Mouse (Mus musculus) intestine, postnatal 0 days (tissue): ENCODE measurements at regions not wholly inside any gene's neighbourhood (a gene's known extent, or its start where the extent isn't known, plus 50 kb on each side); places are given as distances from the start of the nearest gene placed in this dataset.

Experiments used
- ATAC-seq: fragments of 200-750 bp; cut with Nextera tagmentation; 2 replicates; pipeline ENCODE4 v1.8.0; 2017; ENCODE audit warnings: mild to moderate bottlenecking, moderate TSS enrichment, moderate library complexity
- H3K27ac ChIP-seq: fragments of 300-500 bp; sonication (generic); 2 replicates; pipeline ENCODE4 v1.5.1; 2014; ENCODE audit warnings: mild to moderate bottlenecking, low read depth, low read length, moderate library complexity
- H3K27me3 ChIP-seq: fragments of 300-500 bp; sonication (generic); replicated peaks from 2 replicates; pipeline ENCODE4 v1.6.1; 2014; ENCODE audit warnings: low read length, mixed read lengths; ENCODE audit not compliant: control insufficient read depth, insufficient read depth
- H3K36me3 ChIP-seq: fragments of 300-500 bp; sonication (generic); 2 replicates; pipeline ENCODE4 v1.6.1; 2014; ENCODE audit warnings: mild to moderate bottlenecking, moderate library complexity; ENCODE audit not compliant: control insufficient read depth, insufficient read depth
- H3K4me1 ChIP-seq: fragments of 300-500 bp; sonication (generic); replicated peaks from 2 replicates; pipeline ENCODE4 v1.6.1; 2014; ENCODE audit warnings: antibody characterized with exemption, low read length, mixed read lengths; ENCODE audit not compliant: control insufficient read depth, insufficient read depth
- H3K4me2 ChIP-seq: fragments of 300-500 bp; sonication (generic); replicated peaks from 2 replicates; pipeline ENCODE4 v1.6.1; 2014; ENCODE audit warnings: low read depth, mild to moderate bottlenecking, moderate library complexity
- H3K4me3 ChIP-seq: fragments of 300-500 bp; sonication (generic); 2 replicates; pipeline ENCODE4 v1.5.1; 2014; ENCODE audit warnings: low read depth, low read length
- H3K9ac ChIP-seq: fragments of 300-500 bp; sonication (generic); 2 replicates; pipeline ENCODE4 v1.6.1; 2014; ENCODE audit warnings: mild to moderate bottlenecking, low read depth, low read length
- H3K9me3 ChIP-seq: fragments of 300-500 bp; sonication (generic); 2 replicates; pipeline ENCODE4 v1.6.1; 2016; ENCODE audit warnings: mixed run types; ENCODE audit not compliant: control insufficient read depth
- CTCF ChIP-seq: sonication (generic); IDR thresholded peaks from 2 replicates; pipeline ENCODE4 v1.5.1; 2016; ENCODE audit warnings: low read depth, mild to moderate bottlenecking, control low read depth, antibody characterized with exemption, moderate library complexity
- WGBS: fragments of 180-500 bp; shearing (Covaris S2); extraction: QIAGEN DNeasy Blood & Tissue Kit; methylation state at CpG from one replicate; pipeline ENCODE4 v1.1.7; 2014; 5-methylcytosine and 5-hydroxymethylcytosine counted together

DNA sequence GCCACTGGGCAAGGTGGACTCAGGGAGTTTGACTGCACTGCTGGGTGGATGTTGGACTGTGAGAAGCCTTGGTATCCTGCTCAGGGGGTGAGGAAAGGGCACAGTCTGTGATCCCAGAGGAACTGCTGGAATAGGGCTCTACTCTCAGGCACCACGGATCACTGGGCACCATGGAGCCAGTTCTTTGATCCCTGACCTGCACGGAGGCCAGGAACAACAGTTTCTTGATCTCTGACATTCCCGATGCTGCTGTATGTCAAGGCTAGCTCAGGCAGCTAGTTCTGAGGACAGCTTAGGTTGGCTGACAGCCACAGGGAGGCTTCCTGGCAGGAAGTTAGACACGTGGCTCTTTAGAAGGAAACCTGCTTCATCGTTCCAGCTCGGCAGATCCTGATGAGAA is 289.5 kb upstream of the Slit2 start:
- Histone ChIP-seq H3K9ac (no peak overlapping the region), H3K27ac (no peak overlapping the region), H3K4me3 (no peak overlapping the region), H3K9me3 (no peaks in the 10 kb centered on the region), H3K4me1 (no peaks in the 10 kb centered on the region), H3K36me3 (no peaks in the 10 kb centered on the region), H3K27me3 (no peaks in the 10 kb centered on the region), H3K4me2 (no peak overlapping the region)
- ATAC-seq = no peak
- 68% methylated on average over 6 of the region's 6 CpGs for WGBS
- no peak for TF ChIP-seq CTCF

DNA sequence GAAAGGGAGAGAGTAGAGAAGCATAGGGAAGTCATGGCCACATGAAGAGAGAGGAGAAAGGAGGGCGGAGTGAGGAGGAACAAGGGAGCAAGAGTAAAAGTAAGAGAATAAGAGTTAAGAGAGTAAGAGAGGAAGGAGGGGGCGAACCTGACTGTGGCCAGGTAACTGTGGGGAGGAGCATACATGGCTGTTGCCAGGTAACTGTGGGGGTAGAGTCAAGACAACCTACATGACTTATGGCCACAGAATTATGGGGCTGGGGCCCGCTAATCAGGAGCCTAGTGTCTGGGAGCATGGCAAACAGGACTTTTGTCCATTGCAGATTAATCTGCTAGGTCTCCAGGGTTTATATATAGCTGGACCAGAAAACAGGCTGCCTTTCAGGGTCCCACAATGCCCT is 289.0 kb upstream of the Slit2 start:
- H3K4me3 ChIP-seq = no peak overlapping the region
- no peak for TF ChIP-seq CTCF
- no peak for ATAC-seq
- H3K36me3 ChIP-seq = no peaks in the 10 kb centered on the region
- H3K4me1 ChIP-seq = no peaks in the 10 kb centered on the region
- no peak overlapping the region for H3K4me2 ChIP-seq
- 84% methylated on average over 3 of the region's 3 CpGs for WGBS
- no peaks in the 10 kb centered on the region for H3K9me3 ChIP-seq
- H3K27ac ChIP-seq = no peak overlapping the region
- H3K9ac ChIP-seq = no peak overlapping the region
- no peaks in the 10 kb centered on the region for H3K27me3 ChIP-seq

DNA sequence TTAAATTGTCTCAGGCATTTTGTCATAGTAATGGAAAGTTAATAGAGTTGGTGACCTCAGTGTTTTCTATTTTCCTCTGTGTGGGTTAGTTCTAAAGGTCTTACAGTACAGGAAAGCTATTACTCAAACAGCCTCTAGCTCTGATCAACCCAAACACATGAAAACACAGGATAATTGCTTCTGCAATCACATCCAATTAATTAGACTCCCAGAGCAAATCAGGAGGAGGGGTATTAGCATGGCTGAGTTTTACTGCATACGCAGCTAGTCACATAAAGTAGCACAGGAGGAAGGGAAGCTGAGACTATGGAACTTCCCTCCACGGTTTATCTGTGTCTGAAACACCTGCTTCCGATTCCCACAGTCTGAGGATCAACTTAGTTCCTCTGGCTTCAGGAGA is 288.3 kb upstream of the Slit2 start:
- H3K4me2 ChIP-seq = no peak overlapping the region
- no peak overlapping the region for H3K4me3 ChIP-seq
- H3K36me3 ChIP-seq = no peaks in the 10 kb centered on the region
- no peak for ATAC-seq
- H3K27ac ChIP-seq = no peak overlapping the region
- no peaks in the 10 kb centered on the region for H3K27me3 ChIP-seq
- H3K9ac ChIP-seq = no peak overlapping the region
- H3K4me1 ChIP-seq = no peaks in the 10 kb centered on the region
- no peak for TF ChIP-seq CTCF
- H3K9me3 ChIP-seq = no peaks in the 10 kb centered on the region
- WGBS = 81% methylated on average over 3 of the region's 3 CpGs

DNA sequence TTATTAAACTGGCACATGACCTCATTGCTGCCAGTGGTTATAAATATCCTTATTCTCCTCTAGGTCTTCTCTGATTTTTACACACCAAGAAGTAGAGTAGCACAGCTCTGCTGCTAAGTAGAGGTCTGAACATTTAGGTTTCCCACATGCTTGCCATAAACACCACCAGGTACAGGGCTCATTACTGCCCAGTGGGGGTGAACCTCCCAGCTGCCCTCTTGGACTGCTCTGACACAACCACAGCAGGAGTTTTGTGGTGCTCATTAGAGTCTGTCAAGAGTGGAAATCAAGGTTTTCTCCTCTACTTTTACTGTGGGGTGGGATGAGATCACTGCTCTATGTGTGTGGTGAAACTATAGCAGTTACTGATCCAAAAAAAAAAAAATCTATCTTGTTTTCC is 271.4 kb upstream of the Slit2 start:
- Histone ChIP-seq H3K4me2 (no peak overlapping the region), H3K9me3 (no peaks in the 10 kb centered on the region), H3K36me3 (no peaks in the 10 kb centered on the region), H3K27ac (no peak overlapping the region), H3K4me1 (no peaks in the 10 kb centered on the region), H3K9ac (no peak overlapping the region), H3K4me3 (no peak overlapping the region), H3K27me3 (no peaks in the 10 kb centered on the region)
- no peak for TF ChIP-seq CTCF
- no peak for ATAC-seq

DNA sequence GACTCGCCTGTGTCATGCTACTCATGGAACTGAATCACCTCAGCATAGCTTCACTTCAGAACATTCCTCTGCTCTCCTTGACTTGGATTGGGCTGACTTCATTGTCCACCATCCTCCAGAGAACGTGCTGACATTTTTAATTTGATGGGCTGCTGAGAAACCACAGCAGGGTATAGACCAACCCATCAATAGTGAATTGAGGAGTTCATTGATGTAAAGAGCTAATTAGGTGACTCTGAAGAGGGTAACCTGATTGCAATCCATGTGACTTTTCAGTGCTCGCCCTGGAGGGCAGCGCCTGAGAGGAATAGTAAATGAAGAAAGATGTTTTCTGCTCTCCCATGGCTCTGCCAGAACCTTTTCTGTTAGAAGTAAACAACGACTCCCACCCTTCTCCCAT is 268.6 kb upstream of the Slit2 start:
- no peak for ATAC-seq
- H3K4me2 ChIP-seq = no peak overlapping the region
- no peak overlapping the region for H3K27ac ChIP-seq
- 75% methylated on average over 5 of the region's 5 CpGs for WGBS
- no peak overlapping the region for H3K9ac ChIP-seq
- H3K9me3 ChIP-seq = no peaks in the 10 kb centered on the region
- no peaks in the 10 kb centered on the region for H3K27me3 ChIP-seq
- no peak for TF ChIP-seq CTCF
- H3K4me3 ChIP-seq = no peak overlapping the region
- H3K36me3 ChIP-seq = no peaks in the 10 kb centered on the region
- H3K4me1 ChIP-seq = no peaks in the 10 kb centered on the region

DNA sequence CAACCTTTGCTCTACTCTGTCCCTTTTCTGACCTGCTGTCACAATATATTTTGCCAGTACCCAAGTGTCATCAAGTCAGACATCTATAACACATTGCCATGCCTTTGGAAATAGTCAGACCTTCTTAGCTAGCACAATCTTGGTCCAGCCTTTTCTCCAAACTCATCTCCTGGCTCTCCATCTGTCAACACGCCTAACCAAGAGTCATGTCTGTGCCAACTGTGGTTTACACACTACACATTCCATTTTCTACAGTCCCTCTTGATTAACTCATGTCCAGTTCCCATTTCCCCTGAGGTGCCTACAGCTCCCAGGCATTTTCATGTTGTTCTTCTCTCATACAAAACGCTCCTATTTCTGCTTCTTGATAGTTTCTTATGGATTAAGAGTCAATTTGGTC is 258.0 kb upstream of the Slit2 start:
- H3K9ac ChIP-seq = no peak overlapping the region
- no peak overlapping the region for H3K27ac ChIP-seq
- no peaks in the 10 kb centered on the region for H3K9me3 ChIP-seq
- no peak for ATAC-seq
- no peak overlapping the region for H3K4me2 ChIP-seq
- no peaks in the 10 kb centered on the region for H3K27me3 ChIP-seq
- no peak overlapping the region for H3K4me3 ChIP-seq
- H3K4me1 ChIP-seq = no peaks in the 10 kb centered on the region
- TF ChIP-seq CTCF = no peak
- 80% methylated on average over 2 of the region's 2 CpGs for WGBS
- H3K36me3 ChIP-seq = no peaks in the 10 kb centered on the region

DNA sequence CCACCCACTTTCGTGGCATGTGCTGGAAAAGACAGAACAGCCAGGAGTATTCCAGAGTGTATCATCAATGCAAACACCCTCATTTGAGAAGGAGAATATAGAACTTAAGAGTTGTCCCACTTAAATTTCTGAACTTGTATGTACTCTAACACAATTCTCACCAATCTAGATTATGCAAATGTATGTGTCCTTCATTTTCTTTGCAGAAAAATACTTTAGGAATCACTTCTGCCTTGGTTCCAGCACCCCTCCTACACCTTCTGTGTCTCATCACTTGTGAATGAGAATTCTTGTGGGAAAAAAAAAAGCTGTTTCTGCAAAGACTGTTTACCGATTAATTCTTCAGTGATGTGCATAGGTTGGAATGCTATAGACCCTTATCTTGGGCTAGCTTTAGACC is 240.2 kb upstream of the Slit2 start:
- no peaks in the 10 kb centered on the region for H3K9me3 ChIP-seq
- no peak overlapping the region for H3K4me3 ChIP-seq
- no peaks in the 10 kb centered on the region for H3K27me3 ChIP-seq
- no peaks in the 10 kb centered on the region for H3K4me1 ChIP-seq
- H3K9ac ChIP-seq = no peak overlapping the region
- no peak overlapping the region for H3K27ac ChIP-seq
- H3K36me3 ChIP-seq = no peaks in the 10 kb centered on the region
- 74% methylated on average over 2 of the region's 2 CpGs for WGBS
- no peak for ATAC-seq
- H3K4me2 ChIP-seq = no peak overlapping the region
- no peak for TF ChIP-seq CTCF
